19 mouse cellular contexts compared by ENCODE assay signal in genomic region chr19:53536731-53537666, GRCm38 (mm10). TPM values are rescaled to one million over a fixed set of nuclear protein-coding genes. Genes with fewer than 3 reads are reported as not detected.
A peak's percentile ranks its signal among the peaks of the same experiment; 100 is the strongest.
DNase-seq lines count a peak whose midpoint lies in the region; ATAC-seq and TF ChIP-seq lines count a peak whose summit lies in the region.
"Had no signal": no experiment of that assay in that cellular context is flagged by ENCODE, and none has a peak within 500 bp of the region (broad histone marks: within the 10 kb centered on the region; RNA-seq: fewer than 3 reads in every experiment).

No protein-coding gene starts in this region.

- DNase-seq in thymus, adult 2 months: peak; percentile 40
- DNase-seq in thymus, postnatal 10 days (ENCODE audit: low spot score in 2 of 2): no peak
- DNase-seq in brain, adult 2 months (ENCODE audit: low read depth, low spot score): peak; percentile 85
- no peak for DNase-seq in gastrocnemius, postnatal 25 days
- DNase-seq in kidney, postnatal 4 days: no peak
- DNase-seq in right cerebral cortex, postnatal 4 days: no peak
- DNase-seq: adrenal gland, adult 8-10 months; kidney, postnatal 25 days; layer of hippocampus, postnatal 36 days; liver, postnatal 0 days; lung, postnatal 36 days; midbrain, embryonic 14.5 days had no signal

- H3K4me3 ChIP-seq in thymus, adult 2 months (ENCODE audit: control insufficient read depth, insufficient read depth, low read length): no peak overlapping the region
- H3K4me3 ChIP-seq: forebrain, embryonic 12.5 days; hindbrain, embryonic 10.5 days; intestine, embryonic 15.5 days; limb, embryonic 12.5 days; neural tube, embryonic 12.5 days had no signal

- WGBS in thymus, adult 2 months: 53% methylated on average over 17 of the region's 17 CpGs

- H3K4me1 ChIP-seq in thymus, adult 2 months (replicated peaks; ENCODE audit: control insufficient read depth, insufficient read depth, low read length): peaks cover 43% of the 10 kb centered on the region
- H3K4me1 ChIP-seq: neural tube, embryonic 12.5 days had no signal

- 0 out of 2 replicates have a peak, but pooled peaks have one; percentile 11 for ATAC-seq in megakaryocyte, adult 5-6 weeks (ENCODE audit: poor library complexity, severe bottlenecking)
- ATAC-seq: intestine, embryonic 15.5 days; liver, postnatal 0 days had no signal

- TF ChIP-seq POLR2A in thymus, adult 2 months (IDR thresholded peaks at IDR 0.05; ENCODE audit: control insufficient read depth, extremely low read depth, insufficient read depth, low read length, poor library complexity): no peak

- no peak for TF ChIP-seq CTCF in thymus, adult 2 months (IDR thresholded peaks at IDR 0.05; ENCODE audit: borderline replicate concordance, control insufficient read depth, extremely low read depth, insufficient read depth, low read length, poor library complexity)

- H3K27me3 ChIP-seq in thymus, adult 2 months (ENCODE audit: control insufficient read depth, insufficient read depth, low read length): no peaks in the 10 kb centered on the region
- H3K27me3 ChIP-seq: intestine, embryonic 15.5 days; limb, embryonic 12.5 days had no signal

- H3K27ac ChIP-seq in thymus, adult 2 months (ENCODE audit: control insufficient read depth, insufficient read depth, low read length): peak overlapping the region; percentile 5; the same call in 1 of the 2 replicates
- H3K27ac ChIP-seq: forebrain, embryonic 12.5 days; hindbrain, embryonic 10.5 days; intestine, embryonic 15.5 days; limb, embryonic 12.5 days; neural tube, embryonic 12.5 days; stomach, postnatal 0 days had no signal

- H3K36me3 ChIP-seq in thymus, adult 2 months (ENCODE audit: control insufficient read depth, insufficient read depth, low read length): peaks cover 55% of the 10 kb centered on the region
- H3K36me3 ChIP-seq: forebrain, embryonic 12.5 days had no signal

RNA-seq across cellular contexts. Expression of gene Dusp5, which starts 8.1 kb away (rescaled TPM):
- polyA plus RNA-seq in thymus, adult 2 months (2012; rRNA removed): 46.7 and 57.6 TPM in 2 replicates
- total RNA-seq in megakaryocyte, adult 5-6 weeks (2015): 4.3 and 5.0 TPM in 2 replicates
- 4.6 and 6.4 TPM in 2 replicates for total RNA-seq in megakaryocyte, adult 5-6 weeks (2017)
- total RNA-seq in gastrocnemius, postnatal 25 days (2021): 1 to 10 TPM; 1.7 to 1.8 TPM

RNA-seq across cellular contexts. Expression of gene Nutf2-ps1, which starts 51.9 kb away (rescaled TPM):
- polyA plus RNA-seq in thymus, adult 2 months (2012; rRNA removed): 171 and 197 TPM in 2 replicates
- total RNA-seq in megakaryocyte, adult 5-6 weeks (2015): 36.9 and 38.7 TPM in 2 replicates
- 46.3 and 61.1 TPM in 2 replicates for total RNA-seq in megakaryocyte, adult 5-6 weeks (2017)
- 10 to 100 TPM; 42.5 to 67.6 TPM for total RNA-seq in gastrocnemius, postnatal 25 days (2021)

Comparison
In these comparisons a context has a peak if more than half of its experiments do, and no peak if none do; other contexts are left out.
1. DNase-seq: peak in thymus, adult 2 months (single experiment) and brain, adult 2 months (single experiment); none in thymus, postnatal 10 days (0 of 2), gastrocnemius, postnatal 25 days (single experiment), kidney, postnatal 4 days (0 of 2) and right cerebral cortex, postnatal 4 days (single experiment).